ENCODE assay signal across 9 mouse cellular contexts in genomic region chr11:109364337-109364736, GRCm38 (mm10). TPM values are rescaled to one million over a fixed set of nuclear protein-coding genes. Genes with fewer than 3 reads are reported as not detected.
DNase-seq lines count a peak whose midpoint lies in the region; ATAC-seq and TF ChIP-seq lines count a peak whose summit lies in the region.
"Had no signal": no experiment of that assay in that cellular context is flagged by ENCODE, and none has a peak within 500 bp of the region (broad histone marks: within the 10 kb centered on the region; RNA-seq: fewer than 3 reads in every experiment).

No protein-coding gene starts in this region.

- no peak for DNase-seq in gastrocnemius, adult 2 months
- no peak for DNase-seq in gastrocnemius, postnatal 25 days
- DNase-seq in A20 (ENCODE audit: low read depth, low spot score) (peak; percentile 69), adipocyte (ENCODE audit: low spot score) (no peak)
- no peak for DNase-seq in frontal cortex, postnatal 10 days (ENCODE audit: low spot score in 2 of 2)
- no peak for DNase-seq in adrenal gland, postnatal 10 days
- DNase-seq: right cerebral cortex, postnatal 14 days had no signal

- H3K4me2 ChIP-seq in forebrain, embryonic 13.5 days = peak overlapping the region; percentile 78
- peak overlapping the region; percentile 71 for H3K4me2 ChIP-seq in liver, embryonic 12.5 days

- TF ChIP-seq CTCF in gastrocnemius, adult 2 months (IDR thresholded peaks at IDR 0.05) = no peak

- peak overlapping the region; percentile 98 for H3K4me3 ChIP-seq in gastrocnemius, adult 2 months
- H3K4me3 ChIP-seq in forebrain, embryonic 13.5 days = peak overlapping the region; percentile 93
- H3K4me3 ChIP-seq in liver, embryonic 12.5 days = peak overlapping the region; percentile 85

- peak overlapping the region; percentile 99 for H3K27ac ChIP-seq in gastrocnemius, adult 2 months
- no peak overlapping the region for H3K27ac ChIP-seq in forebrain, embryonic 13.5 days
- H3K27ac ChIP-seq in liver, embryonic 12.5 days = 0 out of 2 replicates have a peak overlapping the region, but pooled peaks have one; percentile 20

- intact Hi-C loops in gastrocnemius, adult 2 months (cut with DNase I) = no loop called here

- H3K36me3 ChIP-seq in forebrain, embryonic 13.5 days (ENCODE audit: poor library complexity, severe bottlenecking) = peaks cover 34% of the 10 kb centered on the region
- peaks cover 42% of the 10 kb centered on the region for H3K36me3 ChIP-seq in liver, embryonic 12.5 days

- no peak for ATAC-seq in forebrain, embryonic 13.5 days
- ATAC-seq in liver, embryonic 12.5 days = no peak

- H3K9me3 ChIP-seq in forebrain, embryonic 13.5 days (replicated peaks) = no peaks in the 10 kb centered on the region
- H3K9me3 ChIP-seq in liver, embryonic 12.5 days (replicated peaks) = no peaks in the 10 kb centered on the region

- H3K27me3 ChIP-seq in forebrain, embryonic 13.5 days = peaks cover 9% of the 10 kb centered on the region; the same call in 1 of the 2 replicates
- H3K27me3 ChIP-seq in liver, embryonic 12.5 days (replicated peaks) = no peaks in the 10 kb centered on the region

- peak overlapping the region; percentile 57 for H3K9ac ChIP-seq in forebrain, embryonic 13.5 days
- H3K9ac ChIP-seq in liver, embryonic 12.5 days = peak overlapping the region; percentile 91

- peaks cover 77% of the 10 kb centered on the region for H3K4me1 ChIP-seq in forebrain, embryonic 13.5 days
- peaks cover 75% of the 10 kb centered on the region for H3K4me1 ChIP-seq in liver, embryonic 12.5 days

- 44% methylated on average over 2 of the region's 2 CpGs for WGBS in forebrain, embryonic 13.5 days
- 67% methylated on average over 2 of the region's 2 CpGs for WGBS in liver, embryonic 12.5 days (ENCODE audit: insufficient replicate concordance)

RNA-seq across cellular contexts. Expression of gene Gna13, which starts 1.7 kb away (rescaled TPM):
- total RNA-seq in gastrocnemius, adult 2 months (2021) = 10 to 100 TPM; 25.6 to 27.8 TPM
- total RNA-seq in gastrocnemius, postnatal 25 days (2021) = 10 to 100 TPM; 24.2 to 25.3 TPM
- 16.3 and 16.8 TPM in 2 replicates for polyA plus RNA-seq in forebrain, embryonic 13.5 days (2015; fragmentation: Nextera tagmentation; extraction: Ambion mirVana)
- polyA plus RNA-seq in liver, embryonic 12.5 days (2016; fragmentation: Nextera tagmentation; extraction: Ambion mirVana) = 18.0 and 19.4 TPM in 2 replicates
- 10 to 100 TPM; 68.2 to 70.3 TPM for total RNA-seq in adrenal gland, postnatal 10 days (2021)

RNA-seq across cellular contexts. Expression of gene 9930022D16Rik, which starts 49.4 kb away (rescaled TPM):
- total RNA-seq in gastrocnemius, adult 2 months (2021) = not detected
- total RNA-seq in gastrocnemius, postnatal 25 days (2021) = not detected
- not detected in 2 replicates for polyA plus RNA-seq in forebrain, embryonic 13.5 days (2015; fragmentation: Nextera tagmentation; extraction: Ambion mirVana)
- polyA plus RNA-seq in liver, embryonic 12.5 days (2016; fragmentation: Nextera tagmentation; extraction: Ambion mirVana) = not detected in 2 replicates
- total RNA-seq in adrenal gland, postnatal 10 days (2021) = not detected
